Mouse (Mus musculus) ES-E14 (cell line): ENCODE measurements around the gene Rbl1.

Experiments
- HCFC1 ChIP-seq: IDR thresholded peaks from 2 replicates; pipeline ENCODE4 v1.6.1; 2012; ENCODE audit warnings: low read length, inconsistent platforms, borderline replicate concordance; ENCODE audit not compliant: insufficient read depth
- MAFK ChIP-seq: IDR thresholded peaks from 2 replicates; pipeline ENCODE4 v1.6.1; 2014; ENCODE audit warnings: mild to moderate bottlenecking, low read depth, low read length, inconsistent platforms; ENCODE audit not compliant: insufficient read depth
- ZC3H11A ChIP-seq: IDR thresholded peaks from 2 replicates; pipeline ENCODE4 v1.6.1; 2012; ENCODE audit warnings: low read depth, mild to moderate bottlenecking, inconsistent platforms, low read length, borderline replicate concordance
- ZNF384 ChIP-seq: IDR thresholded peaks from 2 replicates; pipeline ENCODE4 v1.6.1; 2012; ENCODE audit warnings: low read depth, low read length, inconsistent platforms

GRCm38 (mm10) chr2:157101650-157102049 lies 102.7 kb downstream of the Rbl1 start:
- TF ChIP-seq ZNF384 (0 out of 2 replicates have a peak, but pooled peaks have one; percentile 37), HCFC1 (no peak), MAFK (no peak), ZC3H11A (no peak)
